Mouse (Mus musculus) C2C12 (cell line): ENCODE results near the gene Cdc27. TPM values are rescaled to one million over a fixed set of nuclear protein-coding genes. Genes with fewer than 3 reads are reported as not detected.
"Not testable (repeated sequence)": the region's sequence is repeated elsewhere in the genome, so short reads cannot be mapped to it uniquely, and the experiment has no call there.

Experiments used
- H3K27me3 ChIP-seq: one replicate; pipeline ENCODE4 v1.6.1; 2011; ENCODE audit not compliant: control insufficient read depth, insufficient read depth, insufficient read length
- H3K36me3 ChIP-seq: one replicate; pipeline ENCODE4 v1.6.1; 2011; ENCODE audit not compliant: control insufficient read depth, insufficient read depth
- H3K4me3 ChIP-seq: one replicate; pipeline ENCODE4 v1.5.1; 2011; ENCODE audit warnings: mild to moderate bottlenecking, control low read depth; ENCODE audit not compliant: poor library complexity, insufficient read depth, severe bottlenecking
- H3K79me2 ChIP-seq: one replicate; pipeline ENCODE4 v1.6.1; 2011; ENCODE audit not compliant: control insufficient read depth, insufficient read depth
- H3K79me3 ChIP-seq: one replicate; pipeline ENCODE4 v1.6.1; 2011; ENCODE audit warnings: low read depth, control low read depth
- H3ac ChIP-seq: one replicate; pipeline ENCODE3; 2011; ENCODE audit warnings: low read depth; ENCODE audit not compliant: control insufficient read depth, insufficient read length
- CEBPB ChIP-seq: IDR thresholded peaks from one replicate; pipeline ENCODE4 v1.6.1; 2011; ENCODE audit warnings: low read depth, mild to moderate bottlenecking, control low read depth, moderate library complexity
- CTCF ChIP-seq: IDR thresholded peaks from one replicate; pipeline ENCODE4 v1.5.1; 2011; ENCODE audit not compliant: control insufficient read depth, insufficient read depth, insufficient read length
- FOSL1 ChIP-seq: IDR thresholded peaks from one replicate; pipeline ENCODE4 v1.8.0; 2011; ENCODE audit warnings: mild to moderate bottlenecking, low read length; ENCODE audit not compliant: poor library complexity, insufficient read depth, severe bottlenecking
- MAX ChIP-seq: IDR thresholded peaks from one replicate; pipeline ENCODE4 v1.6.1; 2011; ENCODE audit warnings: mild to moderate bottlenecking, control low read depth
- MYOD1 ChIP-seq: IDR thresholded peaks from one replicate; pipeline ENCODE4 v1.6.1; 2011; ENCODE audit warnings: low read depth; ENCODE audit not compliant: control insufficient read depth, insufficient read length
- MYOG ChIP-seq: IDR thresholded peaks from one replicate; pipeline ENCODE4 v1.6.1; 2011; ENCODE audit not compliant: control insufficient read depth, insufficient read length; ENCODE audit errors: extremely low read depth
- USF1 ChIP-seq: IDR thresholded peaks from one replicate; pipeline ENCODE4 v1.6.1; 2011; ENCODE audit warnings: low read depth, mild to moderate bottlenecking, control low read depth, moderate library complexity
- polyA plus RNA-seq: library from polyadenylated mRNA; unstranded; fragments of >200 nt; fragmentation: generic; extraction: Trizol; gene quantifications from one replicate; pipeline ENCODE4 v1.2.1, GENCODE M21; 2012; ENCODE audit warnings: missing spikeins

The Cdc27 gene
- polyA plus RNA-seq, 1 experiment = 8.4 TPM

DNA sequence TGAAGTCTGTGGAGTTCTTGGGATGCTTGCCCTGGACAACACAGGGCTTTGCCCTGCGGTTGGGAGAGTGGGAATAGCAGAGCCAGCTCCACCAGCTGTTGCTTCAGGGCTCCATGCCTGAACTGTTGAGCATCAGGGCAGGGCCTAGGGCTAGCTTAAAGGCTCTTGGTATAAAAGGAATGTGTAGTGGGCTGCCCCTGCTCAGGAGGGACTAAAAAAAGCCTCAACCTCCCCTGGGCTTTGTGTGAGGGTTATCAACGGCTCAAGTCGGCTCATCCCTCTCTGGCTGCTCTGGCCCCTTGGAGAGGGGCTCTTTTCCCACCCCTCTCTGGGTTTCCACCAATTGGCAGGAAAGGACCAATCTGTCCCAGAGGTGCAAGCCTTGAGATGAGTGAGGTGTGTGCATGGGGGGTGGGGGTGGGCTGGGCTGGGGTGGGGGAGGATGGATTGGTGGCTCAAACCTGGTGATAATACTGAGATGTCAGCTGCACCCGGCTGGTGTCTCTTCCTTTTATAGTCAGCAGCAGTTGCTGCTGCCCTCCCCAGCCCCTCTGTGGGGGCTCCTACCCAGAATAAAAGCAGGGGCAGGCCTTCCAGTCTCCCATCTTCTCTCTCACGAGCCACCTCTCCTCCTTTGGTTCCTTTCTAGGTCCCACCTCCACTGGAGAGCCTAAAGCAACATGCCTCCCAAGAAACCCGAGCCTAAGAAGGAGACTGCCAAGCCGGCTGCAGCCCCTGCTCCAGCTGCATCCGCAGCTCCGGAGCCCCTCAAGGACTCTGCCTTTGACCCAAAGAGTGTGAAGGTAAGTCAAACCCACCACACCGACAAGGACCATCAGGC lies 26.6 kb upstream of the Cdc27 start:
- Histone ChIP-seq H3ac (no peak overlapping the region), H3K79me3 (no peaks in the 10 kb centered on the region), H3K27me3 (no peaks in the 10 kb centered on the region), H3K36me3 (no peaks in the 10 kb centered on the region), H3K4me3 (no peak overlapping the region), H3K79me2 (no peaks in the 10 kb centered on the region)
- TF ChIP-seq FOSL1 (no peak), USF1 (no peak), MYOG (no peak), MYOD1 (no peak), CTCF (no peak), MAX (no peak), CEBPB (no peak)

DNA sequence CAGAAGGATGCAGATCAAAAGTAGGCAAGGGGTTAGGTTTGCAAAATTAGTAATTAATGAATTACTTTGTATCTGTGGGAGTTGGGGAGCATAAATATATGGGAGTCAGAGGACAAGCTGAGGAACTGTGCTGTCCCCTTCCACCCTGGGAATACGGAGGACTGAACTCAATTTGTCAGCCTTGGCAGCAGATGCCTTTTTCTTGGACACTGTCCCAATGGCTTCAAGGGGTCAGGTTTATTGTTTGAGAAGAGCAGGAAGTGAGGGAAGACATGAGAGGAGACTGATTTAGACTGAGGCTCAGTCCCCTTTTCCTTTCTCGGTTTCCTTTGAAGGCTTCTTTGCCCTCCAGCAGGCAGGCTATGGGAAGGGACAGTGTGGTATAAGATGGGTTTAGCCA lies 22.1 kb upstream of the Cdc27 start:
- no peak for TF ChIP-seq MYOG
- TF ChIP-seq CEBPB = no peak
- no peak for TF ChIP-seq USF1
- no peak for TF ChIP-seq MAX
- no peak for TF ChIP-seq FOSL1
- no peak for TF ChIP-seq CTCF
- TF ChIP-seq MYOD1 = no peak
- H3K27me3 ChIP-seq = no peaks in the 10 kb centered on the region
- no peak overlapping the region for H3K4me3 ChIP-seq
- no peaks in the 10 kb centered on the region for H3K36me3 ChIP-seq
- H3K79me3 ChIP-seq = no peaks in the 10 kb centered on the region
- no peak overlapping the region for H3ac ChIP-seq
- H3K79me2 ChIP-seq = no peaks in the 10 kb centered on the region

DNA sequence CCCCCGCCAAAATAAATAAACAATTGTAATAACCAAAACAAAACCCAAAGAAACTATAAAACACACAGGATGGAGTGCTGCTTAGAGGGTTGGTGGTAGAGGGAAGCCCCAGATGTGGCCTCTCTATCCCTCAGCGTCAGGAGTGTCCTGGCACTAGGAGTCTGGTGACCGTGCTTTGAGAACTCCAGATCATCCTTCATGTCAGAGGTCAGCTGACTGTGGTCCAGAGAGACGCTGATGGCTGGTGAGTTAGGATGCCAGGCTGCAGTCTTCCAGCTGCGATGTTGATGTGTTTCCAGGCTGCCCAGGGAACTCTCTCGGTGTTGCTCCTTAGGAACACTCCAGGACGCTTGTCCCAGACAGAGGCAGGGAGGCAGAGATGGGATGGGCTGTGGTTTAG lies 21.7 kb upstream of the Cdc27 start:
- Histone ChIP-seq H3K36me3 (no peaks in the 10 kb centered on the region), H3K79me2 (no peaks in the 10 kb centered on the region), H3K79me3 (no peaks in the 10 kb centered on the region), H3K4me3 (no peak overlapping the region), H3ac (no peak overlapping the region), H3K27me3 (no peaks in the 10 kb centered on the region)
- TF ChIP-seq MYOG = no peak
- no peak for TF ChIP-seq CEBPB
- no peak for TF ChIP-seq MYOD1
- no peak for TF ChIP-seq CTCF
- no peak for TF ChIP-seq MAX
- no peak for TF ChIP-seq FOSL1
- no peak for TF ChIP-seq USF1

DNA sequence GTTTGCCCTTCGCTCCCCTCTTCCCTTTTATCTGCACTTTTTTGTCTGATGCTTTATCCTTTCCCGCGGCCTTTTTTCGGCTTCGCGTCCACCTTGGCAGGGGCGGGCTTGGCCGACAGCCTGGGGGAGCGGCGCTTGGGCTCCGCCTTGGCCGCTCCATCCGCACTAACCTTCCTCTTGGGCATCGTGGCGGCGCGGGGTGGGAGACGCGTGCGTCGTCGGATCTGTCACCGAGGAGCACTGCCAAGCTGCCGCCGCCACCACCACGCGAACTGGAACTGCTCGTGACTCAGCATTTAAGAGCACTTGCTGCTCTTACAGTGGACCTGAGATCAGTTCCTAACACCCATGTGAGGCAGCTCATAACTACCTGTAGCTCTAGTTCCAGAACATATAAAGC lies 21.0 kb upstream of the Cdc27 start:
- H3K79me2 ChIP-seq, H3K4me3 ChIP-seq, H3K36me3 ChIP-seq, H3K79me3 ChIP-seq, H3ac ChIP-seq, H3K27me3 ChIP-seq: not testable (repeated sequence)

DNA sequence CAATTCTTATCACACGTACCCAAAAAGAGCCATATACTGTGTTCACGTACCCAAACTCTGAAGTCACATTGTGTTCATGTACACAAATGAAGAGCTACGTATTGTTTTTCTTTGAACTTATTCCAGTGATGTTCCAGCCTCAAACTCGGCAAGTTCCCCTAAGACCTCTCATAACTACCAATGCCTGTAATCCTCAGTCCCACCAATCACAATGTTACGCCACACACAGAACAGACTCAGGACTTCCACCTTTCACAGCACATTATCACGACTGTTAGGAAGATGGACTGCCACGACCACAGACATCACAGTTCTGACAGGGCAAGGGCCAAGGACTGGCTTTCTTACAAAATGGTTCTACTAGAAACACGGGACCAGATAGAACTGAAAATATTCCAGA lies 20.1 kb upstream of the Cdc27 start:
- not testable (repeated sequence) for H3K27me3 ChIP-seq, H3K4me3 ChIP-seq, H3ac ChIP-seq, H3K79me3 ChIP-seq, H3K36me3 ChIP-seq, H3K79me2 ChIP-seq

DNA sequence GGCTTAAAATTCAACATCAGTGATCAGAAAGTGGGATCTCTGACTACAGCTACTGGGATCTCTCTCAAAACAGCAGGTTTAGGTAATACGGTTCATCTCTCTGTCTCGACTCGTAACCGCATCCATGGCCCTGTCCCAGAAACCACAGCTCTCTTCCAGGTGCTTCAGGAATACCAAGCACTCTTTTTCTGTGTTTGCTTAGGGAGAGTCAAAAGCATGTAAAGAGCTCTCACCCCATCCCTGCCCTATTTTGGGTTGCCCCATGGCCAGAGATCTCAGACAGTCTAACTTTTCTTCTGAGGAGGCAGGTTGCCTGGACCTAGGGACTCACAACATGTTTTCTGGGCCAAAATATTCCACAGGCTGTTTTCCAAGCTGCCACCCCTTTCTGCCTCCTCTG lies 17.9 kb upstream of the Cdc27 start:
- H3K4me3 ChIP-seq = no peak overlapping the region
- no peak overlapping the region for H3ac ChIP-seq
- no peaks in the 10 kb centered on the region for H3K79me2 ChIP-seq
- no peaks in the 10 kb centered on the region for H3K36me3 ChIP-seq
- H3K79me3 ChIP-seq = no peaks in the 10 kb centered on the region
- no peaks in the 10 kb centered on the region for H3K27me3 ChIP-seq
- TF ChIP-seq CEBPB (no peak), USF1 (no peak), FOSL1 (no peak), MYOD1 (no peak), MYOG (no peak), CTCF (no peak), MAX (no peak)
